Mouse (Mus musculus): Measurements from ENCODE around the gene Tmem97.

GRCm38 (mm10) chr11:78536080-78536689 lies 14.4 kb downstream of the Tmem97 start, which contains the start of the genes Tnfaip1 and Ift20:
- TF ChIP-seq CTCF (IDR thresholded peaks at IDR 0.05; ENCODE audit: borderline replicate concordance, insufficient read depth, low read depth, low read length) (no peak), POLR2A (IDR thresholded peaks at IDR 0.05; ENCODE audit: borderline replicate concordance, insufficient read depth, low read length) (peak; percentile 70)
